Mouse (Mus musculus) adipocyte (in vitro differentiated cells): ENCODE measurements around the gene Lrrc57.
"Not testable (repeated sequence)": the region's sequence is repeated elsewhere in the genome, so short reads cannot be mapped to it uniquely, and the experiment has no call there.

Experiments used
- DNase-seq: peaks from one replicate; pipeline ENCODE4 v3.0.0-alpha.2; 2016; ENCODE audit warnings: low spot score

Lrrc57 gene

DNA sequence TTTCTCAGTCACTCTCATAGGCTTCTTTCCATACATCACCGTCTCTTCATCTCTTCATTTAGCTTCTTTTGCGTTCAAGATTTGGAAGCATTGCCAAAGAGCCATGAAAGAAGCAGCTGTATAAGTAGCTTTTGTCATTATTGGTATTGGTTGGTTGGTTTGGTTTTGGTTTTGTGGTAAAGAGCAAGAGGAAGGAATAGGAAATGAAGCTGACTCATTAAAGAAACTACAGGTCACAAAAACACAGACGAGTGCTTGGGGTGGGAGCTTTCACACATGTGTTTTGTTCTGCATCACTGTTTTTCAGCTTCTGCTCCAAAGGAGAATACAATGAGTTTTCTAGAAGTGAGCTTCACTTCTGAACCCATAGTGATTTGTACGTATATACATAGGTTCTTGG, 9.8 kb downstream of the Lrrc57 start:
- no peak for DNase-seq

GRCm38 (mm10) chr2:120597734-120598133, 11.6 kb downstream of the Lrrc57 start:
- DNase-seq, result no peak

- DNase-seq, result no peak
These were observed 17.1 kb downstream of the Lrrc57 start for GRCm38 (mm10) chr2:120592227-120592626.

- no peak for DNase-seq
These were observed 19.6 kb downstream of the Lrrc57 start for GRCm38 (mm10) chr2:120589759-120590158.

- DNase-seq, result no peak
These were observed 31.0 kb downstream of the Lrrc57 start for GRCm38 (mm10) chr2:120578286-120578685.

DNA sequence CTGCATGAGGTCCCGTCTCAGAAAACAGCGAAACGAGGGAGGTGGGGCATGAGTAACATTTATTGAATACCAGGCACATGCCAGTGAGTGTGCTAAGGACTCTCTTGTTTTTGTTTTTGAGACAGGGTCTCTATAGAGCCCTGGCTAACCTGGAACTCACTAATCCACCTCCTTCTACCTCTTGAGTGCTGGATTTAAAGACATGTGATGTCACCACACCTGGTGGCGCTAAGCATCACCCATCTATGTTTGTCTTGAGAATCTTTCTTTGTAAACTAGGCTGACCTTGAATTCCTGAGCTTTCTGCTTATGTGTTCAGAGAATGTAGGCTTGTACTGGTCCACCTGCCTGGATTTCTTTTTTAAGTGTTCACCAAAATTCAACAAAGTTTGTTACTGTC, 31.5 kb downstream of the Lrrc57 start:
- no peak for DNase-seq

- no peak for DNase-seq
These were observed 33.3 kb downstream of the Lrrc57 start for GRCm38 (mm10) chr2:120575978-120576377.

DNA sequence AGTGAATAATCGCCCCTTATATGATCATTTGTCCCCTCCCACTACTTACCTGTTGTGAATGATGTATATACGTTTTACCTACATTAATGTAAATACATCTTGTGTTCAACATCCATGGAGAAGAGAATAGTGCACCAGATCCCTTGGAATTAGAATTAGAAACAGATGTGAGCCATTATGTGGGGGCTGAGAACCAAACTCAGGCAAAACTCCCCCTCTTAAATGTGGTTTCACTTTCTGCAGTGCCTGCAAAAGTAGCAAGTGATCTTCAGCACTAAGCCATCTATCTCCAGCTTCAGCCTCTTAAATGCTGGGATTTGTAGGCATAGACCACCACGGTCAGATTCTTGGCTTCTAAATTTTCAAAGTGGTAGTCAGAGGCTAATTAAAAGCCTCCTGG, 34.2 kb downstream of the Lrrc57 start:
- no peak for DNase-seq

DNA sequence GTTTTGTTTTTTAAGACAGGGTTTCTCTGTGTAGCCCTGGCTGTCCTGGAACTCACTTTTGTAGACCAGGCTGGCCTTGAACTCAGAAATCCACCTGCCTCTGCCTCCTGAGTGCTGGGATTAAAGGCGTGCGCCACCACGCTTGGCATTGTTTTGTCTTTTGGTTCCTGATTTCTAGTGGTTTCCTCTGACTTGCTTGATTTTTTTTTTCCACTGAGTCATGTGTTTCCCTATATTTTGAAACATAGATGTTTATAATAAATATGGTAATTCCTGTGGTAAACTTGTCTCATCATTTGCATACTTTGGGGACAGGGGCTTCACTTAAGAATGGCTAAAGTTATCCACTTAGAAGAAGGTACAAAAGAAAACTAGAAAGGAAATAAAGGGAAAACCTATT, 37.2 kb downstream of the Lrrc57 start:
- not testable (repeated sequence) for DNase-seq

- no peak for DNase-seq
These were observed 38.2 kb downstream of the Lrrc57 start for GRCm38 (mm10) chr2:120571081-120571480.

GRCm38 (mm10) chr2:120567798-120568320, 41.5 kb downstream of the Lrrc57 start:
- no peak for DNase-seq

DNA sequence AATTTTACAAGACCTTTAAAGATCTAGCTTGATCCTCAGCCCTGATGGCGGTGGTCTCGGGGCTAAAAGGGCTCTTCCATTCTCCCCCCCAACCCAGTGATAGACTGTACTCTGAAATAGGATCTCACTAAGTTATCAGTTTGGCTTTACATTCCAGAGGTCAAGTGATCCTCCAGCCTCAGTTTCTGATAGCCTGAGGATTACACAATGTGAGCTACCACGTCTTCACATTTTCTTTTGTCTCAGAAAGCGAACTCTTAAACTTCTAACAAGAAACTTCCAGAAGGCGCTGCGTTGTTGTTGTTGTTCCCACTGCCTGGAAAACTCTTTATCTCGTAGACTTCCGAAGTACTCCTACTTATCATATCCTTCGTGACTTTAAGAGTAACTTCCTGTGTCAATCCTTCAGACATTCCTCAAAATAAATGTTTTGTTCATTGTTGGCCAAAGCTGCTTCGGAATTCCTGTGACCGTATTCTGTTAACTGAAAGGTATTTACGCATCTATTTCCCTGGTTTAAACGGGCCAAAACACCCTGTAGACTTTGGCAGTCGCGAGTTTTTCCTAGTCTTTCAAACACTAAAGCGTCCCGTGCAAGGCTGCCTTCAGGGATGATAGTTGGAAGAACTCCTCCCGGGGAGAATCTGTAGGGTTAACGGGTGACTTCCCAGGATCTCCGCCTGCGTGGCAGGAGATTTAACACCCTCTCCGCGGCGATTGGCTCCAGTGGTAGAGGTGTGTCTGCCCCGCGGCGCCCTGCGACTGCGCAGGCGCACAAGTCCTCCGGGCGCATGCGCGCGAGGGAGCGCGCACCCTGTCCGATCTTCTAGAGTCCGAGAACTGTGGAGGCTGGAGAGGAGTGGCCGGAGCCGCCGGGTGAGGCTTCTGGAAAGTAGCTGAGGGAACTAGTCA, 42.2 kb downstream of the Lrrc57 start, which contains the start of gene Snap23:
TSS of gene Snap23 (plus strand) at position 786 of the 912 bp plus-strand sequence.
- DNase-seq, result peak; percentile 97

- no peak for DNase-seq
These were observed 44.0 kb downstream of the Lrrc57 start for GRCm38 (mm10) chr2:120565363-120565762.

DNA sequence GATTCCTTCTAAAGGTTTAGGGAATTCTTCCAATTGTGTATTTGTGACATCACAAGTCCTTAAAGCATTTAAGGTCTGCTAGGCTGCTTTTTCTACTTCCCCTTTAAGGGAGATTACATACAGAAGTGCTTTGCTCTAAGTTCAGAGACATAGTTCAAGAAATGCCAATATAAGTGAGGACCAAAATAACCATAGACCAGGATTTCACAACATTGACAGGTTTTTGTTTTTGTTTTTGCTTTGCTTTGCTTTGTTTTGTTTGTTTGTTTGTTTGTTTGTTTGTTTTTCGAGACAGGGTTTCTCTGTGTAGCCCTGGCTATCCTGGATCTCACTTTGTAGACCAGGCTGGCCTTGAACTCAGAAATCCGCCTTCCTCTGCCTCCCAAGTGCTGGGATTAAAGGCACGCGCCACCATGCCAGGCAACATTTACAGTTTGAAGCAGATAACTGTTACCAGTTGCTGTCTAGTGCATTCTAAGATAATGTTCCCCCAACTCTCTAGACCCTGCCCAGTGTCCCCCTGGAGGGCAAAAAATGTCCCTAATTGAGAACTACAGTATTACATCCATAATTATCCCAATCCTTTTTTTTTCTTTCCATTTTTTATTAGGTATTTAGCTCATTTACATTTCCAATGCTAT, 44.7 kb downstream of the Lrrc57 start:
- DNase-seq, result not testable (repeated sequence)

- peak; percentile 91 for DNase-seq
These were observed 45.9 kb downstream of the Lrrc57 start, which contains the start of gene Zfp106 for GRCm38 (mm10) chr2:120563235-120563990. Gene Zfp106 (minus strand): TSS chr2:120563843.

GRCm38 (mm10) chr2:120562859-120563234, 46.5 kb downstream of the Lrrc57 start:
- no peak for DNase-seq

DNA sequence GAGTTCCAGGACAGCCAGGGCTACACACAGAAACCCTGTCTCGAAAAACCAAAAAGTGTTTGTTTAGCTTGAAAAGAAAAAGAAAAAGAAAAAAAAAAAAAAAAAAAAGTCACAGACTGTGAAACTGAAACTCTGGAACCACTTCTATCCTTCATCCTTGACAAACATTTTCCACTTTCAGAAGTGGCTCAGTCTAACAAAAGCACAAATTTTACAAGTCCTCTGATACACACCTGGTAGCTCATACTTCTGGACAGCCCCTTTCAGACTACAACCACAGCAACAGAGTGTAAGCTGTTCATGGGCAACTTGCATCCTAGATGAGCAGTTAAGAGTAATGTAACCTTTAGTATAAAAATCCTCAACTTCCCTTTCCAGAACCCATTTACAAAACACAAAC, 47.8 kb downstream of the Lrrc57 start:
- DNase-seq, result no peak

DNA sequence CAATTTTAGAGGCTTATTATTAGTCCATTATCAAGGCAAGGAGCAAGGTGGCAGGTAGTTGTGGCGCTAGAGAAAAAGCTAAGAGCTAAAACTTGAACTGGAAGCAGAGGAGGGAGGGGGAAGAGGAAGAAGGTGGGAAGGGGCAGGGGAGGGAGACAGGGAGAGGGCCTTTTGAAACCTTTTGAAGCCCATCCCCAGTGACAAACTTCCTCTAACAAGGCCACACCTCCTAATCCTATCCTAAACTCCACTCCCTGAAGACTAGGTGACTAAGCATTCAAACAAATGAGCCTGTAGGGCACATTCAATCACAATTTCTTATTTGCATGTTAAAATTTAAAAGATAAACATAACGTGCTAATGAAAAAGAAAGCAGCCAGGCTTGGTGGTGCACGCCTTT, 50.5 kb downstream of the Lrrc57 start:
- DNase-seq, result no peak

DNA sequence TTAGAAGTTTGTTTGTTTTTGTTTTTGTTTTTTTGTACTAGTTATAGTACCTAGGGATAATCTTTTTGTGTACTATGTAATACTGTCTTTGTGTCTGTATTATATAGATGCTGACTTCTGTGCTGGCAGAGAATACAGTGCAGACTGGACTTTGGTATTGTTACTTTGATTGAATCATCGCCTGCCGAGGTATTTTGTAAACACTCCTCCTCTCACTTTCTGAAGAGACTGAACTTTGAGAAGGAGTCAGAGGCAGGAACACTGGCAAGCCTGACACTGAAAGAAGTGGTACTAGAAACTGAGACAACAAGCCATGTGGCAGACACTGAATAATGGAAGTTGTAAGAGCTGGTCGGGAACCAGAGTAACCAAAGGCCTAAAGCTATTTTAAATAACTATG, 52.5 kb downstream of the Lrrc57 start:
- DNase-seq, result no peak
